In the genomic region with DNA sequence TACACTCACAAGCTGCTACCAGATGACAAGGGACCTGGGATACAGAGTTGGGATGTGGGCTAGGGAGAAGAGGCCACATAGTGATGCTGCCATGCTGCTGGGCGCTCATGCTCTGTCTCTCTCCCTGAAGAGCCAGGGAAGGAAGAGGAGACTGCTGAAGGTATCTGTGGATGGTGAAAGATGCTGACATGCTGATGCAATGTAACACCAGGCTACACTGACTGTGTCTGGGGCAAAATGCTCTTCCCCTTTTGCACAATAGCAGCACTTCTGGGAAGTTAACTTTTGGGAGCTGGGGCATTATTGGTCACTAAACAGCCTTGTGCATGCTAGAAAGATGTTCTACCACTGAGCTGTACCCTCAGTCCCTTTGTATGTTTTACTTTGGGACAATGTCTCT, we compare ENCODE assay signal across 21 mouse cellular contexts.
"Had no signal": no experiment of that assay in that cellular context is flagged by ENCODE, and none has a peak within 500 bp of the region (broad histone marks: within the 10 kb centered on the region; RNA-seq: fewer than 3 reads in every experiment).

No protein-coding gene starts in this region.

- H3K27ac ChIP-seq: limb, embryonic 12.5 days; limb, embryonic 15.5 days; liver, embryonic 12.5 days; liver, embryonic 15.5 days; macrophage; midbrain, embryonic 10.5 days; midbrain, embryonic 13.5 days; stomach, postnatal 0 days had no signal

- ATAC-seq: intestine, embryonic 16.5 days; liver, embryonic 12.5 days; lung, postnatal 0 days; midbrain, embryonic 13.5 days had no signal

- H3K27me3 ChIP-seq: limb, embryonic 12.5 days; limb, embryonic 15.5 days; liver, embryonic 12.5 days; liver, embryonic 15.5 days; midbrain, embryonic 13.5 days had no signal

- H3K4me3 ChIP-seq: limb, embryonic 12.5 days; limb, embryonic 15.5 days; liver, embryonic 12.5 days; liver, embryonic 15.5 days; midbrain, embryonic 10.5 days; midbrain, embryonic 13.5 days had no signal

- DNase-seq: kidney, adult 18-20 months; kidney, adult 9 months; kidney, postnatal 14 days; kidney, postnatal 4 days; left cerebral cortex, postnatal 4 days; lung, embryonic 14.5 days; right cerebral cortex, adult 18-20 months; right cerebral cortex, postnatal 14 days; right cerebral cortex, postnatal 4 days; thymus, adult 2 months; thymus, postnatal 25 days had no signal

- H3K4me1 ChIP-seq: liver, embryonic 12.5 days; liver, embryonic 15.5 days; midbrain, embryonic 13.5 days had no signal

- H3K9ac ChIP-seq: limb, embryonic 12.5 days; limb, embryonic 15.5 days; liver, embryonic 12.5 days; liver, embryonic 15.5 days; lung, embryonic 14.5 days; midbrain, embryonic 13.5 days had no signal

- H3K9me3 ChIP-seq: limb, embryonic 12.5 days; limb, embryonic 15.5 days; liver, embryonic 12.5 days; liver, embryonic 15.5 days; midbrain, embryonic 10.5 days; midbrain, embryonic 13.5 days had no signal

- H3K36me3 ChIP-seq: limb, embryonic 15.5 days; liver, embryonic 12.5 days; liver, embryonic 15.5 days; midbrain, embryonic 13.5 days had no signal

- H3K4me2 ChIP-seq: limb, embryonic 12.5 days; limb, embryonic 15.5 days; liver, embryonic 12.5 days; liver, embryonic 15.5 days; lung, embryonic 14.5 days; midbrain, embryonic 13.5 days had no signal
